Mouse (Mus musculus) heart, embryonic 16.5 days (tissue): Measurements from ENCODE around the gene Mixl1. TPM values are rescaled to one million over a fixed set of nuclear protein-coding genes. Genes with fewer than 3 reads are reported as not detected.

ENCODE experiments used
- ATAC-seq: fragments of 200-750 bp; cut with Nextera tagmentation; replicated peaks from 2 replicates; pipeline ENCODE4 v1.8.0; 2017; ENCODE audit warnings: moderate number of reproducible peaks; ENCODE audit not compliant: insufficient read depth, low FRiP score; ENCODE audit errors: extremely low read depth
- H3K27ac ChIP-seq: fragments of 300-500 bp; sonication (generic); 2 replicates; pipeline ENCODE4 v1.5.1; 2014; ENCODE audit warnings: mild to moderate bottlenecking, low read length, control low read depth, moderate library complexity
- H3K27me3 ChIP-seq: fragments of 300-500 bp; sonication (generic); 2 replicates; pipeline ENCODE4 v1.6.1; 2014; ENCODE audit warnings: low read length, mixed read lengths; ENCODE audit not compliant: control insufficient read depth, insufficient read depth
- H3K36me3 ChIP-seq: fragments of 300-500 bp; sonication (generic); 2 replicates; pipeline ENCODE4 v1.6.1; 2014; ENCODE audit not compliant: control insufficient read depth, insufficient read depth
- H3K4me1 ChIP-seq: fragments of 300-500 bp; sonication (generic); 2 replicates; pipeline ENCODE4 v1.6.1; 2014; ENCODE audit warnings: low read length, mixed read lengths; ENCODE audit not compliant: control insufficient read depth, insufficient read depth
- H3K4me2 ChIP-seq: fragments of 300-500 bp; sonication (generic); 2 replicates; pipeline ENCODE4 v1.6.1; 2014; ENCODE audit warnings: low read depth, mild to moderate bottlenecking, control low read depth, low read length
- H3K4me3 ChIP-seq: fragments of 300-500 bp; sonication (generic); 2 replicates; pipeline ENCODE4 v1.5.1; 2014; ENCODE audit warnings: mild to moderate bottlenecking, control low read depth, low read length
- H3K9ac ChIP-seq: fragments of 300-500 bp; sonication (generic); 2 replicates; pipeline ENCODE4 v1.6.1; 2014; ENCODE audit warnings: low read length, control low read depth
- H3K9me3 ChIP-seq: fragments of 300-500 bp; sonication (generic); replicated peaks from 2 replicates; pipeline ENCODE4 v1.6.1; 2016; ENCODE audit warnings: low read length; ENCODE audit not compliant: control insufficient read depth
- WGBS: fragments of 180-500 bp; shearing (Covaris S2); extraction: QIAGEN DNeasy Blood & Tissue Kit; methylation state at CpG from one replicate; pipeline ENCODE4 v1.1.7; 2014; 5-methylcytosine and 5-hydroxymethylcytosine counted together
- polyA plus RNA-seq: library from polyadenylated mRNA; unstranded; fragments of >200 nt; fragmentation: Nextera tagmentation; extraction: Ambion mirVana; gene quantifications from 2 replicates; pipeline ENCODE4 v1.2.1, GENCODE M21; 2015

The Mixl1 gene
- 0.24 TPM in 1 of 2 replicates, not detected in the other for polyA plus RNA-seq

DNA sequence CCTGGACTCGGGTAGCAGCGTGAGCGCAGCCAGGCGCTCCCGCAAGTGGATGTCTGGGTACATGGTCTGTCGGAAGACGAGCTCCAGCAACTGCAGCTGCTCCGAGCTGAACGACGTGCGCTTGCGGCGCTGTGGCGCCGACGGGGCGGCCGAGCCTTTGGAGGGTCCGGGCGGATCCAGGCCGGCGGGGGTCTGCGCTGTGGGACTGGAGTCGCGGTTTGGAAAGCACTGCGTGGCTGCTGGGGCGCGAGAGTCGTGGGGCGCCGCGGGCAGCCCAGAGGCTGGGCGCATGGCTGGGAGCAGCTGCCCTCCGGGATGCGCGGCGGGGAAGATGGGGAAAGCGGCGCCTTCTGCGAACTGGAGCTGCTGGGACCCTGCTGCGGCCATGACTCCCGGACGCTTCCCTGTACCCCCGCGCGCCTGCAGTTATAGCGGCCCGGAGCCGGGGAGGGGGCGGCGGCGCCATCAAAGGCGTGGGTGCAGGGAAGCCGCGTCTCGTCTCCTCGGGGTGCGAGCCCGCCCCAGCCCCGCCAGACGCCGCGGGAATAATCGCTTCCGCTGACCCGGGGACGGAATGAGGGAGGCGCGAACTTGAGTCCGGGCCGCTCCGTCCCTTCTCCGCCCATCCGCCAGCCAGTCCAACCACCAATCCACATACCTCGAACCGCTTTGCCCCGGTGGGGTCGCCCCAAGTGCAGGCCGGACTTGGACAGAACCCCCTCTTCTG is at the start of gene Mixl1:
TSS of gene Mixl1 (minus strand) at position 409 of the 727 bp plus-strand sequence.
- WGBS: under 1% methylated on average over 79 of the region's 79 CpGs
- peak; percentile 41; the same call in 1 of the 2 replicates for ATAC-seq
- 0 out of 2 replicates have a peak within 1 kb of the TSS, but pooled peaks have one; percentile 48 for H3K9ac ChIP-seq
- peaks cover 41% of the 10 kb centered on the region for H3K27me3 ChIP-seq
- no peaks in the 10 kb centered on the region for H3K9me3 ChIP-seq
- H3K27ac ChIP-seq: no peak within 1 kb of the TSS
- peak within 1 kb of the TSS; percentile 54 for H3K4me3 ChIP-seq
- H3K36me3 ChIP-seq: peaks cover 5% of the 10 kb centered on the region; the same call in 1 of the 2 replicates
- H3K4me1 ChIP-seq: 0 out of 2 replicates have a peak, but pooled peaks cover 4% of the 10 kb centered on the region
- peak within 1 kb of the TSS; percentile 72 for H3K4me2 ChIP-seq

DNA sequence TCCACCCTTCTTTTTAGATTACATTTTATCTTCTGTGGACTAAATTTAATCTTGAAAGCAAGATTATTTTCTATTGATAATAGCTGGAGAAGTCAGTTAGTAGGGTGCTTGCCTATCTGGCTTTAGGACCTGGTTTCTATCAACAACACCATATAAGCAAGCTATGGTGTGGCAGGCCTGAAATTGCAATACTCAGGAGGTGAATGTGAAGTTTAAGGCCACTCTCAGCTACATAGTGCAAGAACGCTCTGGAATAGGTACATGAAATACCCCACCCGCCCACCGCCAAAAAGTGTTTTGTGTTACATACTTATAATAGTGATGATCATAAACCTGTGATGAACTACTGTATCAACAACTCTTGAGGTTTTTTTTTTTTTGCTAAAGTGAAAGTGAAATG is 32.4 kb upstream of the Mixl1 start:
- Histone ChIP-seq H3K9me3 (no peaks in the 10 kb centered on the region), H3K4me2 (no peak overlapping the region), H3K27me3 (no peaks in the 10 kb centered on the region), H3K4me3 (no peak overlapping the region), H3K9ac (no peak overlapping the region), H3K4me1 (peaks cover 31% of the 10 kb centered on the region), H3K27ac (no peak overlapping the region), H3K36me3 (peaks cover under 1% of the 10 kb centered on the region; the same call in 1 of the 2 replicates)
- WGBS: 75% methylated on average over 3 of the region's 3 CpGs
- ATAC-seq: no peak

DNA sequence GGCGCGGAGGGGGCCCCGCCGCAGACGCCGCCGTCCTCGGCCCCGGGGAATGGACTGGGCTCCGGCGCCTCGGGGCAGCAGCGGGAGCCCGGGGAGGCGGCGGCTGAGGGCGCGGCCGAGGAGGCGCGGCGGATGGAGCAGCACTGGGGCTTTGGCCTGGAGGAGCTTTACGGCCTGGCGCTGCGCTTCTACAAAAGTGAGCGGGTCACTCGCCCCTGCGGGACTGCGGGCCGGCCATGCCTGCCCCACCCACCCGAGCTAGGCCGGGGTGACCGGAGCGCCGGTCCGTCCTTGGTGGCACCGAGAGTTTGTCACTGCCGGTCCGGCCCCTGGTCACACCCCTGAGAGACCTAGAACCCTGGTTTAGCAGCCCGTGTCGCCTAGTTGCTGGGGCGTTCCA is 29.3 kb upstream of the Mixl1 start:
- under 1% methylated on average over 42 of the region's 42 CpGs for WGBS
- Histone ChIP-seq H3K27ac (peak overlapping the region; percentile 94), H3K4me1 (peaks cover 31% of the 10 kb centered on the region), H3K36me3 (no peaks in the 10 kb centered on the region), H3K4me3 (peak overlapping the region; percentile 86), H3K9me3 (no peaks in the 10 kb centered on the region), H3K4me2 (peak overlapping the region; percentile 91), H3K27me3 (no peaks in the 10 kb centered on the region), H3K9ac (peak overlapping the region; percentile 99)
- ATAC-seq: peak; percentile 63

DNA sequence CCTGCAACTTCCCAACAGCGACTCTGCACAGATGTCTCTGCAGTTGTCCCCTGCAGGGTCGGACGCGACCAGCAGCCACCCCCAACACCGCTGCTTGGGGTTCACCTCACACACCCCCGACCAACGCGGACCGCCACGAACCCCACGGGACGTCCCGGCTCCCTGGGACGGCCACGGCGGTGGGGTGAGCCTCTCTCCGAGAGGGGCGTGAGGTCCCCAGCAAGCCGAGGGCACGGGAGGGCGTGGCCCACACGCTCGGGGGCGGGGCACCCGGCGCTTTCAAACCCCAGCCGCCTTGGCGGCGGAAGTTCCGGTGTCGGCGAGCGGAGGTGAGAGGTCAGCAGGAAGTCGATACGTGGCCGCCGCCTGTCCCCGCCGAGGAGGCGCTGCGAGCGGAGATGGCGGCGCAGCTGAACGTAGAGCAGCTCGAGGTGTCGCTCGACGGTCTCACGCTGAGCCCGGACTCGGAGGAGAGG is 28.9 kb upstream of the Mixl1 start, which contains the start of gene Acbd3:
TSS of gene Acbd3 (plus strand) at position 340 of the 476 bp plus-strand sequence.
- H3K4me1 ChIP-seq: peaks cover 31% of the 10 kb centered on the region
- H3K4me3 ChIP-seq: peak within 1 kb of the TSS; percentile 86
- H3K27me3 ChIP-seq: no peaks in the 10 kb centered on the region
- ATAC-seq: peak; percentile 94
- H3K9me3 ChIP-seq: no peaks in the 10 kb centered on the region
- WGBS: 0% methylated on average over 52 of the region's 52 CpGs
- H3K4me2 ChIP-seq: peak within 1 kb of the TSS; percentile 91
- H3K36me3 ChIP-seq: no peaks in the 10 kb centered on the region
- H3K27ac ChIP-seq: peak within 1 kb of the TSS; percentile 94
- peak within 1 kb of the TSS; percentile 99 for H3K9ac ChIP-seq

DNA sequence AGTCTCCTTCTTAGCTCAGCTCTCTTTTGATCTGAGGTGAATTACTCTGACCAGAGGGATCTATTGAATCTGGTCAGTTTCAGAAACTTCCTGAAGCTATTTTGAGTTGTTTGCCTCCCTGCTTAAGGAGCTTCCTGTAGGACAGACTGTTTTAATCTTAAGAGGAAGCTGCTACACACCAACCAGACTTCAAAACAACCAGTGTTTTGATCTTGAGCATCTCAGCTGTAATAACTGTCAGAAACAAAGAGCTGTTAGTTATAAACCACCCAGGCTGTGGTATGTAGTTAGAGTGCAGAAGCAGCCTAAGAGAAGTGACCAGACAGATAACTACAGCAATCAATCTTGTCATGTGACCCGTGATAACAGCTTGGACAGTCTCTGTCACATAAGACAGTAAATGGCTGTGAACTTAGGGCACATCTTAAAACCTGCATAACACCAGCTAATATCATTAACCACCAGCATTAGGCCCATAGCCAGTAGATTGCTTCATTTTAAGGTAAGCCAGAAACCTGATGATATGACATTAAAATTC is 26.9 kb upstream of the Mixl1 start:
- no peak overlapping the region for H3K9ac ChIP-seq
- H3K4me3 ChIP-seq: no peak overlapping the region
- no peak for ATAC-seq
- peak overlapping the region; percentile 29 for H3K27ac ChIP-seq
- 23% methylated on average over 1 of the region's 1 CpGs for WGBS
- H3K9me3 ChIP-seq: no peaks in the 10 kb centered on the region
- no peaks in the 10 kb centered on the region for H3K27me3 ChIP-seq
- H3K36me3 ChIP-seq: no peaks in the 10 kb centered on the region
- peaks cover 21% of the 10 kb centered on the region for H3K4me1 ChIP-seq
- H3K4me2 ChIP-seq: no peak overlapping the region

DNA sequence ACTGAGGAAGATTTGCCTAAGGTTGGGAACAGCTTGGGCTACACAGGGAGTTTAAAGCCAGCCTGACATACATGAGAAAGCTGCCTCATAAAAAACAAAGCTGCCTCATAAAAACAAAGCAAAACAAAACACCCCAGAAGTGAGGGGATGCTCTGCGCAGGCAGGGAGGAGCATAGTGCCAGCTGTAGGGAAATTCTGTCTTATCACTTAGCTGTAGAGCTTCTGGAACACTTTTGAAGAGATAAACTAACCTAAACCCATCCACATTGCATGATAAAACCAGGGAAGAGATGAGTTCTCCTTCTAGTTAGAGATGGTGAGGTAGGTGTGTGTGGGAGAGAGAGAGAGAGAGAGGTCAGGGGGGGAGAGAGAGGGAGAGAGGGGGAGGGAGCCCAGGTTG is 25.8 kb upstream of the Mixl1 start:
- Histone ChIP-seq H3K27me3 (no peaks in the 10 kb centered on the region), H3K36me3 (no peaks in the 10 kb centered on the region), H3K4me1 (peaks cover 15% of the 10 kb centered on the region), H3K4me3 (no peak overlapping the region), H3K9me3 (no peaks in the 10 kb centered on the region), H3K27ac (no peak overlapping the region), H3K9ac (no peak overlapping the region), H3K4me2 (no peak overlapping the region)
- ATAC-seq: no peak
- 46% methylated on average over 1 of the region's 1 CpGs for WGBS

DNA sequence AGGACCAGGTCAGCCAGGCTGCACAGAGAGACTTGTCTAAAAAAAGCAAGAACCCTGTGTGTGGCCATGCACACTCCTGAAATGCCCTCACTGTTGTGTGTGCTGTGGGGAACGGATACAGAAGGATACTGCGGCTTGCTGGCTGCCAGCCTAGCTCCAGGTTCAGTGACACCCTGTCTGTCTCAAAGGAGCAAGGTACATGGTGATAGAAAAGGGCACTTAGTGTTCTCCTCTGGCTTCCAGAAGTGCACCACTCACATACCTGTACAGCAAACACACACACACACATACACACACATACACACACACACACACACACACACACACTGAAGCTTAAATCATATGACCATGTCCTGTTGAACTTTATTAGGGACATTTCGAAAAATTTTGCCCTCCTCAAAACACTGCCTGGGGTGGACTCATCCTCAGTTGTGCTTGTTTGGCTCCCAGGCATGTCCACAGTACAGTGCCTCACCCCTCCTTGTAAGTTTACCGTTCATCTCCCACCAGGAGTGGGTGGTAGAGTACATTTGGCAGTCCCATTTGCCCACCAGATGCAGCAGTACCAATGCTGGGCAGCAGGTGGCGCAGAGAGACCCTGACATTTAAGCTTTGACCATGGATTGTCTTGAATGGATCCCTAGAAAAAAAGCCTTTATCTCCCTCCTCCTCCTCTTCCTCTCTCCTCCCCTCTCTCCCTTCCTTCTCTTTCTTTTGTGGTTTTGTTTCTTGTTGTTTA is 23.3 kb upstream of the Mixl1 start:
- no peaks in the 10 kb centered on the region for H3K9me3 ChIP-seq
- no peaks in the 10 kb centered on the region for H3K36me3 ChIP-seq
- H3K4me1 ChIP-seq: peaks cover 3% of the 10 kb centered on the region; the same call in 1 of the 2 replicates
- no peaks in the 10 kb centered on the region for H3K27me3 ChIP-seq
- ATAC-seq: 0 out of 2 replicates have a peak, but pooled peaks have one; percentile 25
- no peak overlapping the region for H3K4me3 ChIP-seq
- whole genome bisulfite sequencing: 41% methylated on average over 5 of the region's 5 CpGs
- H3K9ac ChIP-seq: no peak overlapping the region
- H3K4me2 ChIP-seq: no peak overlapping the region
- no peak overlapping the region for H3K27ac ChIP-seq

DNA sequence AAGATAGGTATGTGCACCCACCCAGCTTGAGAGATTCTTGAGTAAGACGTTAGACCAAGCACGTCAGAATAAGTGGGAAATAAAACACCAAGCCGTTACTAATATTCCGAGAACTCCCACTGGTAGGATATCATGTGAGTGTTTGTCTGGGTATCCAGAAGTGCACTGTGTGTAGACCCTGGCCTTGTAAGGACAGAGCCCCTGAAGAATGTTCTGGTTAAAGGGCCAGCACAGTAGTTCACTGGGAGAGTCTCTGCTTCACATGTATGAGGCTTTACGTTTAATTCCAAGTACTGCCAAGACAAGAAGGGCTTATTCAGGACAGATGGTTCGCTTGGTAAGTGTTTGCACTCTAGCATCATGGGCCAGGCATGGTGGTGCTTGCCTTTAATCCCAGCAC is 22.6 kb upstream of the Mixl1 start:
- H3K9ac ChIP-seq: no peak overlapping the region
- no peaks in the 10 kb centered on the region for H3K36me3 ChIP-seq
- 77% methylated on average over 6 of the region's 6 CpGs for WGBS
- H3K27me3 ChIP-seq: no peaks in the 10 kb centered on the region
- H3K9me3 ChIP-seq: no peaks in the 10 kb centered on the region
- no peak for ATAC-seq
- no peak overlapping the region for H3K4me3 ChIP-seq
- H3K27ac ChIP-seq: no peak overlapping the region
- H3K4me2 ChIP-seq: no peak overlapping the region
- no peaks in the 10 kb centered on the region for H3K4me1 ChIP-seq
